Mouse (Mus musculus) Muller cell, postnatal 12 days (primary cell): ENCODE measurements around the gene Sidt1.
A peak's percentile ranks its signal among the peaks of the same experiment; 100 is the strongest.

Experiments
- DNase-seq: peaks from one replicate; pipeline ENCODE4 v3.0.0-alpha.2; 2015; ENCODE audit errors: inconsistent ontology term

The Sidt1 gene

GRCm38 (mm10) chr16:44332861-44333284 lies at the start of gene Sidt1:
TSS of gene Sidt1 (minus strand) at chr16:44333196.
- DNase-seq, result peak; percentile 6

GRCm38 (mm10) chr16:44381578-44381977 lies 48.6 kb upstream of the Sidt1 start:
- no peak for DNase-seq

GRCm38 (mm10) chr16:44380006-44380405 lies 47.0 kb upstream of the Sidt1 start:
- no peak for DNase-seq

- no peak for DNase-seq
Observed at GRCm38 (mm10) chr16:44375459-44375858, 42.5 kb upstream of the Sidt1 start.

GRCm38 (mm10) chr16:44365522-44365921 lies 32.5 kb upstream of the Sidt1 start:
- DNase-seq, result no peak

GRCm38 (mm10) chr16:44361921-44362890 lies 29.2 kb upstream of the Sidt1 start:
- peak; percentile 9 for DNase-seq

GRCm38 (mm10) chr16:44357571-44358268 lies 24.7 kb upstream of the Sidt1 start:
- no peak for DNase-seq

GRCm38 (mm10) chr16:44356291-44356690 lies 23.3 kb upstream of the Sidt1 start:
- DNase-seq, result no peak

- no peak for DNase-seq
Observed at GRCm38 (mm10) chr16:44349801-44350397, 16.9 kb upstream of the Sidt1 start.

GRCm38 (mm10) chr16:44347071-44347901 lies 14.3 kb upstream of the Sidt1 start, which contains the start of gene Spice1:
TSS of gene Spice1 (plus strand) at chr16:44347121.
- DNase-seq, result peak; percentile 96

- DNase-seq, result no peak
Observed at GRCm38 (mm10) chr16:44337541-44337940, 4.5 kb upstream of the Sidt1 start.

- DNase-seq, result peak; percentile 32
Observed at GRCm38 (mm10) chr16:44331995-44332860, 768 bp downstream of the Sidt1 start.

GRCm38 (mm10) chr16:44331671-44331994 lies 1.4 kb downstream of the Sidt1 start:
- no peak for DNase-seq

GRCm38 (mm10) chr16:44331154-44331553 lies 1.8 kb downstream of the Sidt1 start:
- DNase-seq, result no peak

- no peak for DNase-seq
Observed at GRCm38 (mm10) chr16:44330657-44331056, 2.3 kb downstream of the Sidt1 start.

- no peak for DNase-seq
Observed at GRCm38 (mm10) chr16:44328644-44329043, 4.4 kb downstream of the Sidt1 start.

GRCm38 (mm10) chr16:44320232-44320631 lies 12.8 kb downstream of the Sidt1 start:
- DNase-seq, result no peak

- DNase-seq, result no peak
Observed at GRCm38 (mm10) chr16:44316350-44316749, 16.6 kb downstream of the Sidt1 start.

- no peak for DNase-seq
Observed at GRCm38 (mm10) chr16:44313422-44313821, 19.6 kb downstream of the Sidt1 start.

- DNase-seq, result no peak
Observed at GRCm38 (mm10) chr16:44305606-44306005, 27.4 kb downstream of the Sidt1 start.
